Mouse (Mus musculus): Measurements from ENCODE around the gene Gdpd1. TPM values are rescaled to one million over a fixed set of nuclear protein-coding genes. Genes with fewer than 3 reads are reported as not detected.

Gene Gdpd1
- polyA plus RNA-seq, 1 experiment from 2014 or later: 23.7 TPM

DNA sequence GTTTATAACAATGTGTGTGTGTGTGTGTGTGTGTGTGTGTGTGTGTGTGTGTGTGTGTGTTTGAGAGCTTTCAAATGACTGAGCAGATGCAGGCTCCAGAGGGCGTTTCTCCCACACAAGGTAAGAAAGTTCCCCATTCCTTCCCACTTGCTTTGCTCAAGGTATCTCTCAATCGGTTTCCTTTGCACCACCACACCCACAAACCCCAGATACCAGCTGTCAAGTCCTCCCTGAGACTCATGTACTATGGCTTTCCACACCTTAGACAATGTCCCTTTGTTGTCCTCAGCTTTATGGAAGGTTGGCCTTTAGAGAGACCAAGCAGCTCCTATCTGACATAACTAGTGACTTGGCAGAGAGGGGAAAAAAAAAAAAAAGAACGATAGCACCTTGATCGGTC is 51.1 kb downstream of the Gdpd1 start:
- peak; percentile 70 for ATAC-seq
- whole genome bisulfite sequencing: 63% methylated on average over 4 of the region's 4 CpGs

DNA sequence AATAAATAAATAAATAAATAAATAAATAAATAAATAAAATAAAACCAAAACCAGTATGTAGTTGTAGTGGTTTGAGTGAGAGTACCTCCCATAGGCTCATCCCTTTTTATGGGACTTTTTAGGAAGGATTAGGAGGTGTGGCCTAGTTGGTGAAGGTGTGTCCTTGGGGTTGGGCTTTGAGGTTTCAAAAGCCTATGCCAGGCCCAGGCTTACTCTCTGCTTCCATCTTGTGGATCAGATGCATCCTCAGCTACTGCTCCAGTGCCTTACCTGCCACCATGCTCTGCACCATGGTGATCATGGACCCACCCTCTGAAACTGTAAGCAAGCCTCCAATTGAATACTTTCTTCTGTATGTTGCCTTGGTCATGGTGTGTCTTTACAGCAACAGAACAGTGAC is 52.3 kb downstream of the Gdpd1 start:
- no peak for ATAC-seq
- Histone ChIP-seq H3K9ac (no peak overlapping the region), H3K4me1 (replicated peaks) (peaks cover 11% of the 10 kb centered on the region; the same call in 1 of the 2 replicates), H3K36me3 (no peaks in the 10 kb centered on the region), H3K9me3 (no peaks in the 10 kb centered on the region), H3K27ac (no peak overlapping the region), H3K4me3 (replicated peaks) (no peak overlapping the region), H3K27me3 (replicated peaks) (no peaks in the 10 kb centered on the region), H3K4me2 (replicated peaks) (no peak overlapping the region)

More for the DNA sequence above, 51.1 kb downstream of the Gdpd1 start:
- H3K9me3 ChIP-seq: no peaks in the 10 kb centered on the region
- H3K9ac ChIP-seq: no peak overlapping the region
- no peak overlapping the region for H3K4me3 ChIP-seq (replicated peaks)
- H3K4me2 ChIP-seq (replicated peaks): no peak overlapping the region
- no peaks in the 10 kb centered on the region for H3K36me3 ChIP-seq
- H3K4me1 ChIP-seq (replicated peaks): peaks cover 11% of the 10 kb centered on the region; the same call in 1 of the 2 replicates
- no peaks in the 10 kb centered on the region for H3K27me3 ChIP-seq (replicated peaks)
- H3K27ac ChIP-seq: no peak overlapping the region

DNA sequence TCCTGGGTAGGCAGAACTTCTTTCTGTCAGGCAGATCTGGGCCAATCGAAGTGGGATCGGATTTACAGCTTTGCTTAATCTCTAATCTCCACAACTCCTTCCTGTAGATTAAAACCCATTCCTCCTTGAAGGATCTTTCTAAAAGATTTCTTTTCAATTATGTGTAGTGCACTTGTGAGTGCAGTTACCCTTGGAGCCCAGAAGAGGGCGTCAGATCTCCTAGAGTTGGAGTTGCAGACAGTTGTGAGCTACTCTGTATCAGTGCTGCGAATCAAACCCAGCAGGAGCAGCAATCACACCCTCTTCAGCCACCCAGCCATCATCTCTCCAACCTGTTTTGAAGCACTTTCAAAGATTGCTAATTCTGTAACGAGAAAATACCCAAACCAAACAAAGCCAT is 53.4 kb downstream of the Gdpd1 start:
- Histone ChIP-seq H3K4me3 (replicated peaks) (no peak overlapping the region), H3K27me3 (replicated peaks) (no peaks in the 10 kb centered on the region), H3K9ac (no peak overlapping the region), H3K36me3 (no peaks in the 10 kb centered on the region), H3K27ac (no peak overlapping the region), H3K9me3 (no peaks in the 10 kb centered on the region), H3K4me2 (replicated peaks) (no peak overlapping the region), H3K4me1 (replicated peaks) (0 out of 2 replicates have a peak, but pooled peaks cover 4% of the 10 kb centered on the region)
- ATAC-seq: no peak
- 78% methylated on average over 5 of the region's 5 CpGs for WGBS

DNA sequence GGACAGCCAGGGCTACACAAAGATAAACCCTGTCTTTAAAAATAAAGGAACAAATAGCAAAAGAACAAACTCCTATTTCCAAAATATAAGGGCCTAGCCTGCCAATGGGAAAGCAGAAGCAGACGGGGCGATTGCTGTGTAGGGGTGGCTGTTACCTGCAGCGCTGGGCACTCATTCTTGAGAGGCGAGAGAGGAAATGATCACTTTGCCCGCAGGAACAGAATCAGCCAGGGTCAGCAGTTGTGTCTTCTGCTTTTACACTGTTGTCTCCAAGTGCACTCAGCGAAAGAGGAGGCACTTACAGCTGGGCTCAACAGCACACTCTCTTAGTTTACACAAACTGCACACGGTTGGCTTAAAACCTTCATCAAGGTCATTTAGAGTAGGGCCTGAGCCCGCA is 54.4 kb downstream of the Gdpd1 start:
- Histone ChIP-seq H3K36me3 (no peaks in the 10 kb centered on the region), H3K4me3 (replicated peaks) (no peak overlapping the region), H3K9ac (no peak overlapping the region), H3K9me3 (no peaks in the 10 kb centered on the region), H3K27me3 (replicated peaks) (no peaks in the 10 kb centered on the region), H3K4me2 (replicated peaks) (no peak overlapping the region), H3K4me1 (replicated peaks) (no peaks in the 10 kb centered on the region), H3K27ac (no peak overlapping the region)
- WGBS: 74% methylated on average over 8 of the region's 8 CpGs
- no peak for ATAC-seq

DNA sequence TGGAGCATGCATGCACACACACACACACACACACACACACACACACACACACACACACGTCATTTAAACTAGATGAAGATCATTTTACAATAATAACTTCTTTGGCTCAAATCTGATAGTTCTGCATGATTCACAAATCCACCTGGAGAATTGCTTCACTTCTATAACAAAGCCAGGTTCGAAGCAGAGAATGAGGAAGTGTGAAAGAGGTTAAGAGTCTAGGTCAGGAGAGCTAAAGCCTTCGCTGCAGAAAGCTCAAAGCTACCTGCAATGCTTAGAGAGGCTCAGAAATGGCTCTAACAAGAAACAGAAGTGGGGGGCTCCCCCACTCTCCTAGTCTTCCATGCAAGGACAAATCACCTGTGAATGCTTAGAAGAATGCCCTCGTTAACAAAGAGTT is 55.8 kb downstream of the Gdpd1 start:
- no peak overlapping the region for H3K27ac ChIP-seq
- no peak for ATAC-seq
- H3K9me3 ChIP-seq: no peaks in the 10 kb centered on the region
- no peak overlapping the region for H3K4me2 ChIP-seq (replicated peaks)
- 64% methylated on average over 4 of the region's 4 CpGs for WGBS
- H3K36me3 ChIP-seq: no peaks in the 10 kb centered on the region
- no peak overlapping the region for H3K9ac ChIP-seq
- no peak overlapping the region for H3K4me3 ChIP-seq (replicated peaks)
- no peaks in the 10 kb centered on the region for H3K4me1 ChIP-seq (replicated peaks)
- H3K27me3 ChIP-seq (replicated peaks): no peaks in the 10 kb centered on the region

DNA sequence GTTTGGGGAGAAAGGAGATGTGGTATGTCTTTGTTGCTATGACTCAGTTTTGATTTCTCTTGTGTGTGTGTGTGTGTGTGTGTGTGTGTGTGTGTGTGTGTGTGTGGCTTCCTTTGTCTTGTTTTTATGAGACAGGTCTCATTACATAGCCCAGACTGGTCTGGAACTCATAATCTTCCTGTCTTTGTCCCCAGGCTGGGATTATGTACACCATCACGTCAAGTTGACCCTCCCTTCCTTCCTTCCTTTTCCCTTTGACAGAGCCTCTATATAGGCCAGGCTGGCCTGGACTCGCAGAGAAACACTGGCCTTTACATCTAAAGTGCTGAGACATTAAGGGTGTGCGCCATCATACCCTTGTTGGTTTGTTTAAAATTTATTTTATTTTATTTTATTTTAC is 58.2 kb downstream of the Gdpd1 start:
- ATAC-seq: no peak
- no peak overlapping the region for H3K4me3 ChIP-seq (replicated peaks)

DNA sequence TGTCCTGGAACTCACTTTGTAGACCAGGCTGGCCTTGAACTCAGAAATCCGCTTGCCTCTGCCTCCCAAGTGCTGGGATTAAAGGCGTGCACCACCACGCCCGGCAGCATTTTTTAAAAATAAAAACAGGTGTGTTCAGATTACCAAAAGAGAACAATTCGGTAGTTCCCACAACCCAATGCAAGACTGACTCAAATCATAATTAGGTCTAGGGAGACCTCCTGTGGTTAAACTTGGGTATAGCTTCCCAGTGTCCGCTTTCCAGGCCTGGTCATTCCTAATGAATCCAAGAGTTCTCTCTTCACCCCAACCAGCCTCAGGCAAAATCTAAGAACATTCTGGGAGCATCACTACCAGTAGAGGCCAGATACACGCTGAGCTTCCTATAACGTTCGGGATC is 63.4 kb downstream of the Gdpd1 start:
- peak; percentile 66; the same call in 1 of the 2 replicates for ATAC-seq

More for the DNA sequence above, 58.2 kb downstream of the Gdpd1 start:
- 73% methylated on average over 3 of the region's 3 CpGs for WGBS
- H3K4me1 ChIP-seq (replicated peaks): no peaks in the 10 kb centered on the region
- no peaks in the 10 kb centered on the region for H3K36me3 ChIP-seq
- H3K9ac ChIP-seq: no peak overlapping the region
- no peak overlapping the region for H3K4me2 ChIP-seq (replicated peaks)
- no peaks in the 10 kb centered on the region for H3K9me3 ChIP-seq
- no peaks in the 10 kb centered on the region for H3K27me3 ChIP-seq (replicated peaks)
- no peak overlapping the region for H3K27ac ChIP-seq

DNA sequence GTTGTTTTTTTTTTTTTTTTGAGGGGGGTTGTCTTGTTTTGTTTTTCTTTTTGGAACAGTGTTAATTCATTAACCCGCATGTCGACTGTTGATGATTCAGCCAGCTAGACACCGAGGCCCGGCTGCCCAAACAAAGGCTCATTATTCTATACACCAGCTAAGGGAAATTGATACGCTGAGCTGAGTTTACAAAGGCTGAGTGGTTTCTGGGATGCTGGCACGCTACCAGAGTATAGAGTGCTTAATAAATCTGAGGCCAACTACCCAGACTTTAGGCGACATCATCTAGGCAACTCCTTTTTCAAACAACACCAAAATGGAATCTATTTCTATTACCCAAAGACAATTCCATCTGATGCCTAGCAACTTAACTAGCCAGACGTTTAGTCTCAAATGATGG is 66.5 kb downstream of the Gdpd1 start:
- H3K27ac ChIP-seq: no peak overlapping the region
- H3K27me3 ChIP-seq (replicated peaks): no peaks in the 10 kb centered on the region
- H3K4me2 ChIP-seq (replicated peaks): no peak overlapping the region
- H3K36me3 ChIP-seq: no peaks in the 10 kb centered on the region
- H3K9me3 ChIP-seq: no peaks in the 10 kb centered on the region
- 31% methylated on average over 8 of the region's 8 CpGs for WGBS
- ATAC-seq: no peak
- H3K4me1 ChIP-seq (replicated peaks): peaks cover 5% of the 10 kb centered on the region; the same call in 1 of the 2 replicates
- no peak overlapping the region for H3K9ac ChIP-seq
- no peak overlapping the region for H3K4me3 ChIP-seq (replicated peaks)

More for the DNA sequence above, 63.4 kb downstream of the Gdpd1 start:
- WGBS: 21% methylated on average over 9 of the region's 9 CpGs
- no peak overlapping the region for H3K4me3 ChIP-seq (replicated peaks)
- no peaks in the 10 kb centered on the region for H3K4me1 ChIP-seq (replicated peaks)
- H3K36me3 ChIP-seq: no peaks in the 10 kb centered on the region
- no peaks in the 10 kb centered on the region for H3K9me3 ChIP-seq
- H3K4me2 ChIP-seq (replicated peaks): no peak overlapping the region
- H3K27me3 ChIP-seq (replicated peaks): no peaks in the 10 kb centered on the region
- no peak overlapping the region for H3K9ac ChIP-seq
- no peak overlapping the region for H3K27ac ChIP-seq

DNA sequence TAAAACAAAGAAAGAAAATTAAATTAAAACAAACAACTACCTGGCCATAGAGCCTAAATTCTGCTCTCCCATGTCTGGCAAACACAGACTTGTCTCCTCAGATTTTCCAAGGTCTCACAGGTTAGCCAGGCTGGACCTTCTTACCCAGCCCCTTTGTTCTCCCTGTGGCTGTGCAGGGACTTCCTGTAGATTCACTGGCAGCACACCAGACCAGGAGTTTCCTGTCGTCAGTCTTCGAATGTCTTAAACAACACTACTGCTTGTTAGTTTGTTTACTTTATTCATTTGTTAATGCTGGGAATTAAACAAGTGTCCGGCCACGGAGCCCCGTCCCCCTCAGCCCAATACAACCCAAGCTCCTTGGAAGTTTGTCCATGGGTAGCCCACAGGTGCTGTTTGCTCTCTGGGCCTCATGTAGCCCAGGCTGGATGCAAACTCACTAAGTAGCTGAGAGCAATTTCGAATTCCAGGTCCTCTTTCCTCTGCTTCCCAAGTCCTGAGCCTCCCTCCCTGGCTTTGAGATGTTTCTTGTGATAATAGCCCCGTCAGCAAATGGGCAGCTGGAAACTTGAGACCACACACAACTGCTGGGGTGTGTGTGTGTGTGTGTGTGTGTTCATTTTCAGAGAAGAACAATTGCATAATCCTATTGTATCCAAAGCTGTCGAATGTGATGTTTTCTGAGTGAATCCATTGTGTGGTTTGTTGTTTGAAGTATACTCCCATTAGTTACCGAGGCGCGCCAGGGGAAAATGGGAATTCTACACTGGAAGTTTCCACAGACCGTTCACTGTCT is 68.7 kb downstream of the Gdpd1 start:
- Histone ChIP-seq H3K9me3 (no peaks in the 10 kb centered on the region), H3K4me1 (replicated peaks) (peaks cover 5% of the 10 kb centered on the region; the same call in 1 of the 2 replicates), H3K9ac (no peak overlapping the region), H3K27me3 (replicated peaks) (no peaks in the 10 kb centered on the region), H3K36me3 (no peaks in the 10 kb centered on the region), H3K27ac (no peak overlapping the region; the same call in 1 of the 2 replicates), H3K4me3 (replicated peaks) (no peak overlapping the region), H3K4me2 (replicated peaks) (no peak overlapping the region)
- 48% methylated on average over 12 of the region's 12 CpGs for WGBS
- no peak for ATAC-seq

DNA sequence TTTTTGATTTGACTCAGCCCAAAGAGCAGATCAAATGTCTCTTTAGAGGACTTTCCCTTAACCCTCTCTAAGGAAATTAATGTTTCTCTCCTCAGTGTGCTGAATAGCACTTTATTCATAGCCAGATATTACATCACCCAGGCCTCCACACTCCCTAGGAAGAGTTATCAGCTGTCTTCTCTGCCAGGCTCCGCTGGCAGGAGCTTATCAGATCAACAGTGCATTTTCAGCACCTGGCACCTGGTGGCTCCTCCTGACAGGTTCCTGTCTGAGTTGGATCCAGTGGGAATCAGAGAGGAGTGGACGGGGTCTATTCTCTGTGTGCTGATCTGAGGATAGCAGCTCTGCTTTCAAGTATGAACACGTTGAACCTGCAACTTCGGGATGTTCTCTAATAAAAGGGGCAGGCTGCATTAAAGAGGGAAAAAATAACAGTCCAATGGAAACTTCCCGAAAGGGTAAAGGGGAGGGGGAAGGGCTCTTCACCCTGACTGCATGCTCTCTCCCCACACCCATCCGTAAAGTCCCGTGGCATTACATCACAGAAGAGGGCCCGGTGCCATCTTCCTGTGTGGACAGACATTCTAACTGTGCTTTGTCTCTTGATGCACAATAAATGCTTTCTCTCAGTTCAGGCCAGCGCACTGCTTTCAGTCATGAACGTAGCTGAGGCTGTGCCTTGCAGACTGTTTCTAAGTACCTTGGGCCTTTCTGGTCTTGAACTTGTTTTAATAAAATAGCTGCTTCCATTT is 71.6 kb downstream of the Gdpd1 start:
- WGBS: 77% methylated on average over 10 of the region's 10 CpGs

DNA sequence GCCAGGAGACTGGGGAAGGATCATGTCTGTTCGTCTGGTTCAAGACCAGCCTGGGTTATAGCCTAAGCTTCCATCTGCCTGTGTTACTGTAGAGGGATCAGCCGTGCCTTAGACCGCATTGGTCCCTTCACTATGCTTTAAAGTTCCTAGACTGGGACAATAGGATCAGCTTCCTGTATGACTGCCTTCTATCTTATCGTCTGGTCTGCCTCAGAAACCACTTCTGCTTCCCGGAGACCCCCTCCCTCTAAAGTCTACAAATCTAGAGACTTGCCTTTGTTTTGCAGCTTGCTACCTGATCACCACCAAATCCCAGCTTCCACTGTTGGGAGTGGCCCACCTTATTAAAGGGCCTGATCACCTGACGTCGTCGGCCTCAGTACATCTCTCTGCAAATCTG is 72.6 kb downstream of the Gdpd1 start:
- H3K4me3 ChIP-seq (replicated peaks): no peak overlapping the region
- WGBS: 79% methylated on average over 8 of the region's 8 CpGs
- peaks cover 5% of the 10 kb centered on the region; the same call in 1 of the 2 replicates for H3K4me1 ChIP-seq (replicated peaks)
- ATAC-seq: no peak
- H3K4me2 ChIP-seq (replicated peaks): no peak overlapping the region
- H3K27me3 ChIP-seq (replicated peaks): no peaks in the 10 kb centered on the region
- H3K9ac ChIP-seq: no peak overlapping the region
- no peaks in the 10 kb centered on the region for H3K36me3 ChIP-seq
- no peaks in the 10 kb centered on the region for H3K9me3 ChIP-seq
- no peak overlapping the region for H3K27ac ChIP-seq

More for the DNA sequence above, 71.6 kb downstream of the Gdpd1 start:
- no peak overlapping the region for H3K27ac ChIP-seq
- H3K4me1 ChIP-seq (replicated peaks): peaks cover 5% of the 10 kb centered on the region; the same call in 1 of the 2 replicates
- no peaks in the 10 kb centered on the region for H3K36me3 ChIP-seq
- no peak overlapping the region for H3K4me2 ChIP-seq (replicated peaks)
- H3K27me3 ChIP-seq (replicated peaks): no peaks in the 10 kb centered on the region
- H3K4me3 ChIP-seq (replicated peaks): no peak overlapping the region
- H3K9ac ChIP-seq: no peak overlapping the region
- no peaks in the 10 kb centered on the region for H3K9me3 ChIP-seq
- ATAC-seq: no peak

DNA sequence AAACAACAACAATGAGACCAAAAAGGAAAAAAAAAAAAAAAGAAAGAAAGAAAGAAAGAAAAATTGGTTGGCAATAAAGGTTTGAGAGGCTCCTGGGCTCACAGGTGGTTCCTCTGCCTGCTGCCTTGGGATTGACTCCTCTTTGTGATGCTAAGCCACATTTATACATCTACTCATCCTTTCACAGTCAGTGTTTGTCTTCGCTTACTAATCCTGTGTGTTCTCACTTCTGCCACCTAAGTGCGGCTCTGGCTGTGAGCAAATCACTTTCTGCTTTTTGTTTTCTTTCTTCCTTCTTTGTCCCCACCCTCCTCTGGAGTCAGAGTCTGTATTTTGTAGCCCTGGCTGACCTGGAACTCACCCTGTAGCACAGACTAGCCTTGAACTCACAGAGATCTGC is 77.6 kb downstream of the Gdpd1 start:
- no peak overlapping the region for H3K4me2 ChIP-seq (replicated peaks)
- no peaks in the 10 kb centered on the region for H3K36me3 ChIP-seq
- no peak overlapping the region for H3K9ac ChIP-seq
- H3K27ac ChIP-seq: no peak overlapping the region
- H3K4me1 ChIP-seq (replicated peaks): peaks cover 10% of the 10 kb centered on the region; the same call in 1 of the 2 replicates
- 55% methylated on average over 2 of the region's 2 CpGs for WGBS
- no peak overlapping the region for H3K4me3 ChIP-seq (replicated peaks)
- no peaks in the 10 kb centered on the region for H3K9me3 ChIP-seq
- H3K27me3 ChIP-seq (replicated peaks): no peaks in the 10 kb centered on the region
- no peak for ATAC-seq
